1 mouse cellular context compared by ENCODE assay signal in the genomic region with DNA sequence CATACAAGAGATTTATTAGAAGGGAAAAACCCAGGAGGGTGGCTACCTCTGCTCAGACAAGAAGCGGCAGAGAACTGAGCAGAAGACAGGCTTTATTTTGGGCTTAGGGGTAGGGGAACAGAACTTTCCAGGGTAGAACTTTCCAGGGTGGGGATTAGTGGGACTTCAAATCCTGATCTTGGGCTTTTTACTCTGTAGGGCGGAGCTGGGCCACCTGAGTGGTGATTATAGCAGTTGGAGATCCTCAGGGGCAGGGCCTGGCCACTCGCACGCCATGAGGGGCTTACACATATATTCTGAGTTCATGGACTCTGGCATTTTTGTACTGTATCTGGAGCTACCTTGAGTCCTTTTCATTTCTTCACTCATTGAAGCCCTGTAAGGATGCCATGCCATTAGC.
TF ChIP-seq lines count a peak whose summit lies in the region.

No protein-coding gene starts in this region.

TF ChIP-seq in MEL, 35 proteins besides CTCF, POLR2A, EP300 and RAD21:
- TF ChIP-seq GATA1 (IDR thresholded peaks at IDR 0.05; ENCODE audit: low read depth, low read length) (no peak), MAX (IDR thresholded peaks at IDR 0.05; ENCODE audit: low read length) (no peak), CHD2 (IDR thresholded peaks at IDR 0.05; ENCODE audit: low read length) (no peak), POLR2AphosphoS2 (IDR thresholded peaks at IDR 0.05; ENCODE audit: low read length) (no peak), ELF1 (IDR thresholded peaks at IDR 0.05; ENCODE audit: low read depth, low read length) (no peak), USF2 (IDR thresholded peaks at IDR 0.05; ENCODE audit: borderline replicate concordance in 1 of 2, insufficient read depth in 1 of 2, low read depth in 1 of 2, low read length in 2 of 2) (no peak), RCOR1 (IDR thresholded peaks at IDR 0.05; ENCODE audit: low read depth, low read length) (no peak), MXI1 (IDR thresholded peaks at IDR 0.05; ENCODE audit: low read depth, low read length) (no peak), MYC (IDR thresholded peaks at IDR 0.05; ENCODE audit: low read depth, low read length) (no peak), GABPA (IDR thresholded peaks at IDR 0.05; ENCODE audit: low read depth, low read length) (no peak), ZMIZ1 (IDR thresholded peaks at IDR 0.05; ENCODE audit: low read depth, low read length) (no peak), USF1 (IDR thresholded peaks at IDR 0.05; ENCODE audit: low read depth, low read length) (no peak), MEF2A (IDR thresholded peaks at IDR 0.05; ENCODE audit: extremely low read depth, insufficient replicate concordance, low read depth, low read length, poor library complexity, severe bottlenecking) (no peak), MAFK (IDR thresholded peaks at IDR 0.05; ENCODE audit: borderline replicate concordance, low read depth, low read length) (no peak), ZC3H11A (IDR thresholded peaks at IDR 0.05; ENCODE audit: low read depth, low read length) (no peak), SIN3A (IDR thresholded peaks at IDR 0.05; ENCODE audit: low read length) (no peak), POLR2AphosphoS5 (IDR thresholded peaks at IDR 0.05; ENCODE audit: borderline replicate concordance, low read depth, low read length) (no peak)
